Mouse (Mus musculus) midbrain, embryonic 11.5 days (tissue): ENCODE results near the gene Camsap2. TPM values are rescaled to one million over a fixed set of nuclear protein-coding genes. Genes with fewer than 3 reads are reported as not detected.

Experiments
- ATAC-seq: fragments of 200-750 bp; cut with Nextera tagmentation; 2 replicates; pipeline ENCODE4 v1.8.0; 2017; ENCODE audit warnings: moderate TSS enrichment, moderate library complexity; ENCODE audit not compliant: low FRiP score
- DNase-seq: peaks from one replicate; pipeline ENCODE4 v3.0.0; 2015; ENCODE audit warnings: low spot score; ENCODE audit errors: missing footprints
- H3K27ac ChIP-seq: fragments of 300-500 bp; sonication (generic); 2 replicates; pipeline ENCODE4 v1.5.1; 2014; ENCODE audit warnings: low read depth, low read length
- H3K27me3 ChIP-seq: fragments of 300-500 bp; sonication (generic); 2 replicates; pipeline ENCODE4 v1.6.1; 2014; ENCODE audit warnings: mild to moderate bottlenecking, low read length, moderate library complexity, mixed read lengths; ENCODE audit not compliant: control insufficient read depth, insufficient read depth
- H3K36me3 ChIP-seq: fragments of 300-500 bp; sonication (generic); 2 replicates; pipeline ENCODE4 v1.6.1; 2014; ENCODE audit warnings: mild to moderate bottlenecking, low read length, moderate library complexity, mixed read lengths; ENCODE audit not compliant: control insufficient read depth, insufficient read depth
- H3K4me1 ChIP-seq: fragments of 300-500 bp; sonication (generic); 2 replicates; pipeline ENCODE4 v1.6.1; 2014; ENCODE audit warnings: low read length; ENCODE audit not compliant: control insufficient read depth, insufficient read depth
- H3K4me2 ChIP-seq: fragments of 300-500 bp; sonication (generic); 2 replicates; pipeline ENCODE4 v1.6.1; 2014; ENCODE audit warnings: mild to moderate bottlenecking, moderate library complexity
- H3K4me3 ChIP-seq: fragments of 300-500 bp; sonication (generic); 2 replicates; pipeline ENCODE4 v1.5.1; 2014; ENCODE audit warnings: low read depth, low read length
- H3K9ac ChIP-seq: fragments of 300-500 bp; sonication (generic); 2 replicates; pipeline ENCODE4 v1.6.1; 2014; ENCODE audit warnings: low read length
- H3K9me3 ChIP-seq: fragments of 300-500 bp; sonication (generic); 2 replicates; pipeline ENCODE4 v1.6.1; 2016; ENCODE audit warnings: low read length; ENCODE audit not compliant: control insufficient read depth
- WGBS: fragments of 180-500 bp; shearing (Covaris S2); extraction: QIAGEN DNeasy Blood & Tissue Kit; methylation state at CpG from one replicate; pipeline ENCODE4 v1.1.7; 2014; 5-methylcytosine and 5-hydroxymethylcytosine counted together
- polyA plus RNA-seq: library from polyadenylated mRNA; unstranded; fragments of >200 nt; fragmentation: Nextera tagmentation; extraction: Ambion mirVana; gene quantifications from 2 replicates; pipeline ENCODE4 v1.2.1, GENCODE M21; 2014

The Camsap2 gene
- polyA plus RNA-seq, 1 experiment from 2014 or later, result 32.7 TPM

GRCm38 (mm10) chr1:136333071-136333470 is 12.8 kb downstream of the Camsap2 start:
- no peak overlapping the region for H3K4me3 ChIP-seq
- no peak for ATAC-seq
- H3K4me2 ChIP-seq, result no peak overlapping the region
- 93% methylated on average over 7 of the region's 7 CpGs for WGBS
- DNase-seq, result peak; percentile 62
- H3K36me3 ChIP-seq, result no peaks in the 10 kb centered on the region
- H3K4me1 ChIP-seq, result no peaks in the 10 kb centered on the region; the same call in 1 of the 2 replicates
- H3K27me3 ChIP-seq, result no peaks in the 10 kb centered on the region
- no peak overlapping the region for H3K9ac ChIP-seq
- H3K27ac ChIP-seq, result no peak overlapping the region
- no peaks in the 10 kb centered on the region for H3K9me3 ChIP-seq

- Histone ChIP-seq H3K4me3 (no peak overlapping the region), H3K36me3 (no peaks in the 10 kb centered on the region), H3K4me2 (no peak overlapping the region), H3K9me3 (no peaks in the 10 kb centered on the region), H3K9ac (no peak overlapping the region), H3K4me1 (no peaks in the 10 kb centered on the region; the same call in 1 of the 2 replicates), H3K27me3 (no peaks in the 10 kb centered on the region), H3K27ac (no peak overlapping the region)
- DNase-seq (no peak), ATAC-seq (no peak)
- 93% methylated on average over 4 of the region's 4 CpGs for WGBS
These were observed 14.1 kb downstream of the Camsap2 start for GRCm38 (mm10) chr1:136331836-136332235.

- no peak overlapping the region for H3K4me2 ChIP-seq
- H3K4me3 ChIP-seq, result no peak overlapping the region
- H3K27me3 ChIP-seq, result no peaks in the 10 kb centered on the region
- 0 out of 2 replicates have a peak, but pooled peaks cover 2% of the 10 kb centered on the region for H3K36me3 ChIP-seq
- H3K9me3 ChIP-seq, result no peaks in the 10 kb centered on the region
- no peak overlapping the region for H3K27ac ChIP-seq
- DNase-seq, result no peak
- H3K9ac ChIP-seq, result no peak overlapping the region
- no peak for ATAC-seq
- 95% methylated on average over 4 of the region's 4 CpGs for WGBS
- H3K4me1 ChIP-seq, result no peaks in the 10 kb centered on the region
These were observed 16.5 kb downstream of the Camsap2 start for GRCm38 (mm10) chr1:136329426-136329825.

GRCm38 (mm10) chr1:136328640-136329039 is 17.3 kb downstream of the Camsap2 start:
- Histone ChIP-seq H3K9ac (no peak overlapping the region), H3K27ac (no peak overlapping the region), H3K4me1 (no peaks in the 10 kb centered on the region), H3K9me3 (no peaks in the 10 kb centered on the region), H3K27me3 (no peaks in the 10 kb centered on the region), H3K4me3 (no peak overlapping the region), H3K4me2 (no peak overlapping the region), H3K36me3 (peaks cover 5% of the 10 kb centered on the region; the same call in 1 of the 2 replicates)
- 90% methylated on average over 2 of the region's 2 CpGs for WGBS
- ATAC-seq (no peak), DNase-seq (no peak)

GRCm38 (mm10) chr1:136327638-136328037 is 18.3 kb downstream of the Camsap2 start:
- ATAC-seq, result no peak
- H3K36me3 ChIP-seq, result peaks cover 5% of the 10 kb centered on the region
- H3K4me2 ChIP-seq, result no peak overlapping the region
- H3K4me3 ChIP-seq, result no peak overlapping the region
- H3K9me3 ChIP-seq, result no peaks in the 10 kb centered on the region
- no peaks in the 10 kb centered on the region for H3K4me1 ChIP-seq
- WGBS, result 92% methylated on average over 3 of the region's 3 CpGs
- no peak for DNase-seq
- H3K27me3 ChIP-seq, result no peaks in the 10 kb centered on the region
- H3K9ac ChIP-seq, result no peak overlapping the region
- H3K27ac ChIP-seq, result no peak overlapping the region

GRCm38 (mm10) chr1:136325933-136326332 is 20.0 kb downstream of the Camsap2 start:
- H3K27ac ChIP-seq, result no peak overlapping the region
- H3K4me2 ChIP-seq, result no peak overlapping the region
- H3K36me3 ChIP-seq, result peaks cover 5% of the 10 kb centered on the region
- no peaks in the 10 kb centered on the region for H3K4me1 ChIP-seq
- 63% methylated on average over 4 of the region's 4 CpGs for WGBS
- H3K9me3 ChIP-seq, result no peaks in the 10 kb centered on the region
- H3K27me3 ChIP-seq, result no peaks in the 10 kb centered on the region
- no peak overlapping the region for H3K4me3 ChIP-seq
- no peak for ATAC-seq
- H3K9ac ChIP-seq, result no peak overlapping the region
- no peak for DNase-seq

GRCm38 (mm10) chr1:136322331-136322730 is 23.6 kb downstream of the Camsap2 start:
- Histone ChIP-seq H3K36me3 (peaks cover 5% of the 10 kb centered on the region), H3K4me1 (no peaks in the 10 kb centered on the region), H3K4me3 (no peak overlapping the region), H3K27ac (no peak overlapping the region), H3K4me2 (no peak overlapping the region), H3K9me3 (no peaks in the 10 kb centered on the region), H3K9ac (no peak overlapping the region), H3K27me3 (no peaks in the 10 kb centered on the region)
- ATAC-seq (no peak), DNase-seq (no peak)
- 94% methylated on average over 4 of the region's 4 CpGs for WGBS

- DNase-seq (peak; percentile 89), ATAC-seq (no peak)
- Histone ChIP-seq H3K27ac (no peak overlapping the region), H3K27me3 (no peaks in the 10 kb centered on the region), H3K4me3 (no peak overlapping the region), H3K36me3 (no peaks in the 10 kb centered on the region), H3K4me2 (no peak overlapping the region), H3K4me1 (no peaks in the 10 kb centered on the region), H3K9ac (no peak overlapping the region), H3K9me3 (no peaks in the 10 kb centered on the region)
These were observed 29.6 kb downstream of the Camsap2 start for GRCm38 (mm10) chr1:136316317-136316716.

GRCm38 (mm10) chr1:136309193-136309592 is 36.7 kb downstream of the Camsap2 start:
- ATAC-seq (no peak), DNase-seq (no peak)
- Histone ChIP-seq H3K4me3 (no peak overlapping the region), H3K27ac (no peak overlapping the region), H3K9ac (no peak overlapping the region), H3K9me3 (no peaks in the 10 kb centered on the region), H3K36me3 (no peaks in the 10 kb centered on the region), H3K4me1 (no peaks in the 10 kb centered on the region), H3K27me3 (no peaks in the 10 kb centered on the region), H3K4me2 (no peak overlapping the region)
- 92% methylated on average over 5 of the region's 5 CpGs for WGBS

GRCm38 (mm10) chr1:136306424-136306823 is 39.5 kb downstream of the Camsap2 start:
- ATAC-seq (no peak), DNase-seq (peak; percentile 59)
- H3K27ac ChIP-seq, result no peak overlapping the region
- H3K27me3 ChIP-seq, result no peaks in the 10 kb centered on the region
- H3K9me3 ChIP-seq, result no peaks in the 10 kb centered on the region
- no peak overlapping the region for H3K4me3 ChIP-seq
- WGBS, result 71% methylated on average over 3 of the region's 3 CpGs
- no peaks in the 10 kb centered on the region for H3K36me3 ChIP-seq
- H3K9ac ChIP-seq, result no peak overlapping the region
- no peak overlapping the region for H3K4me2 ChIP-seq
- no peaks in the 10 kb centered on the region for H3K4me1 ChIP-seq
